Mouse (Mus musculus): ENCODE measurements at regions not wholly inside any gene's neighbourhood (a gene's known extent, or its start where the extent isn't known, plus 50 kb on each side); places are given as distances from the start of the nearest gene placed in this dataset.

GRCm38 (mm10) chr9:103845916-103846457, 84.3 kb upstream of the Tmem108 start:
- TF ChIP-seq CTCF (IDR thresholded peaks at IDR 0.05) = no peak
- no peak for TF ChIP-seq EP300 (IDR thresholded peaks at IDR 0.05)

Measured in lung, postnatal 0 days (tissue).